Mouse (Mus musculus) right cerebral cortex, postnatal 10 days (tissue): ENCODE data around the gene Prtg.

Experiments
- DNase-seq, 2 experiments: peaks; one replicate each; pipeline ENCODE4 v3.0.0; 2021; ENCODE audit warnings: low spot score in 2 of 2

Prtg gene

GRCm38 (mm10) chr9:72861235-72861634 lies 54.6 kb downstream of the Prtg start:
- DNase-seq: no peak

GRCm38 (mm10) chr9:72862186-72862585 lies 55.5 kb downstream of the Prtg start:
- DNase-seq: no peak

GRCm38 (mm10) chr9:72862955-72863354 lies 56.3 kb downstream of the Prtg start:
- DNase-seq: no peak

GRCm38 (mm10) chr9:72863773-72864172 lies 57.1 kb downstream of the Prtg start:
- DNase-seq: peak in 1 of 2 experiments; percentile 34

GRCm38 (mm10) chr9:72867434-72867833 lies 60.8 kb downstream of the Prtg start:
- no peak for DNase-seq

- no peak for DNase-seq
Measured at GRCm38 (mm10) chr9:72868774-72869173, 62.1 kb downstream of the Prtg start.

GRCm38 (mm10) chr9:72871506-72872297 lies 65.0 kb downstream of the Prtg start:
- DNase-seq: no peak

- DNase-seq: no peak
Measured at GRCm38 (mm10) chr9:72872298-72873130, 65.8 kb downstream of the Prtg start.

GRCm38 (mm10) chr9:72875878-72876277 lies 69.2 kb downstream of the Prtg start:
- no peak for DNase-seq

- no peak for DNase-seq
Measured at GRCm38 (mm10) chr9:72877905-72878304, 71.2 kb downstream of the Prtg start.

GRCm38 (mm10) chr9:72878656-72879055 lies 72.0 kb downstream of the Prtg start:
- DNase-seq: no peak

GRCm38 (mm10) chr9:72879601-72880000 lies 72.9 kb downstream of the Prtg start:
- DNase-seq: no peak

- DNase-seq: no peak
Measured at GRCm38 (mm10) chr9:72880225-72880960, 73.7 kb downstream of the Prtg start.

GRCm38 (mm10) chr9:72881026-72881768 lies 74.5 kb downstream of the Prtg start:
- no peak for DNase-seq

- peak in 1 of 2 experiments; percentile 64 for DNase-seq
Measured at GRCm38 (mm10) chr9:72883940-72884339, 77.3 kb downstream of the Prtg start.

- DNase-seq: peak in 1 of 2 experiments; percentile 52
Measured at GRCm38 (mm10) chr9:72889777-72890176, 83.1 kb downstream of the Prtg start.

- DNase-seq: no peak
Measured at GRCm38 (mm10) chr9:72890499-72891085, 83.9 kb downstream of the Prtg start.

GRCm38 (mm10) chr9:72892761-72893160 lies 86.1 kb downstream of the Prtg start:
- no peak for DNase-seq

- no peak for DNase-seq
Measured at GRCm38 (mm10) chr9:72894796-72895352, 88.2 kb downstream of the Prtg start.

GRCm38 (mm10) chr9:72902057-72902456 lies 95.4 kb downstream of the Prtg start:
- no peak for DNase-seq

- DNase-seq: no peak
Measured at GRCm38 (mm10) chr9:72902611-72903010, 95.9 kb downstream of the Prtg start.
